Mouse (Mus musculus): ENCODE measurements around the gene Psmd5.

Psmd5 gene

GRCm38 (mm10) chr2:34874816-34875345 lies at the start of gene Psmd5:
Gene Psmd5 (minus strand): TSS chr2:34874968.
- no peak for DNase-seq

- DNase-seq, result no peak
Measured at GRCm38 (mm10) chr2:34922729-34923128, 48.0 kb upstream of the Psmd5 start.

GRCm38 (mm10) chr2:34920144-34920543 lies 45.4 kb upstream of the Psmd5 start:
- no peak for DNase-seq

GRCm38 (mm10) chr2:34915103-34915502 lies 40.3 kb upstream of the Psmd5 start:
- no peak for DNase-seq

GRCm38 (mm10) chr2:34914823-34915082 lies 40.0 kb upstream of the Psmd5 start:
- DNase-seq, result no peak

- peak; percentile 79 for DNase-seq
Measured at GRCm38 (mm10) chr2:34914069-34914822, 39.5 kb upstream of the Psmd5 start.

- DNase-seq, result peak; percentile 64
Measured at GRCm38 (mm10) chr2:34913218-34914068, 38.7 kb upstream of the Psmd5 start, which contains the start of gene Phf19. Gene Phf19 (minus strand): TSS chr2:34914026.

- no peak for DNase-seq
Measured at GRCm38 (mm10) chr2:34912613-34913012, 37.8 kb upstream of the Psmd5 start.

- DNase-seq, result no peak
Measured at GRCm38 (mm10) chr2:34911871-34912270, 37.1 kb upstream of the Psmd5 start.

- no peak for DNase-seq
Measured at GRCm38 (mm10) chr2:34909719-34910118, 35.0 kb upstream of the Psmd5 start.

GRCm38 (mm10) chr2:34906861-34907604 lies 32.3 kb upstream of the Psmd5 start:
- no peak for DNase-seq

- DNase-seq, result no peak
Measured at GRCm38 (mm10) chr2:34906426-34906825, 31.7 kb upstream of the Psmd5 start.

- peak; percentile 100 for DNase-seq
Measured at GRCm38 (mm10) chr2:34904849-34905542, 30.2 kb upstream of the Psmd5 start.

GRCm38 (mm10) chr2:34903652-34904405 lies 29.1 kb upstream of the Psmd5 start:
- DNase-seq, result no peak

- DNase-seq, result no peak
Measured at GRCm38 (mm10) chr2:34903191-34903590, 28.4 kb upstream of the Psmd5 start.

- DNase-seq, result no peak
Measured at GRCm38 (mm10) chr2:34902731-34903130, 28.0 kb upstream of the Psmd5 start.

GRCm38 (mm10) chr2:34901726-34902125 lies 27.0 kb upstream of the Psmd5 start:
- DNase-seq, result no peak

GRCm38 (mm10) chr2:34900412-34900811 lies 25.6 kb upstream of the Psmd5 start:
- DNase-seq, result no peak

GRCm38 (mm10) chr2:34899682-34900081 lies 24.9 kb upstream of the Psmd5 start:
- no peak for DNase-seq

GRCm38 (mm10) chr2:34897820-34898219 lies 23.1 kb upstream of the Psmd5 start:
- peak; percentile 58 for DNase-seq

GRCm38 (mm10) chr2:34896821-34897460 lies 22.2 kb upstream of the Psmd5 start:
- no peak for DNase-seq

All from retina, postnatal 1 day (tissue).